Mouse (Mus musculus): Measurements from ENCODE around the gene Olfr221. TPM values are rescaled to one million over a fixed set of nuclear protein-coding genes. Genes with fewer than 3 reads are reported as not detected.

Gene Olfr221
- polyA plus RNA-seq, 1 experiment, result not detected

DNA sequence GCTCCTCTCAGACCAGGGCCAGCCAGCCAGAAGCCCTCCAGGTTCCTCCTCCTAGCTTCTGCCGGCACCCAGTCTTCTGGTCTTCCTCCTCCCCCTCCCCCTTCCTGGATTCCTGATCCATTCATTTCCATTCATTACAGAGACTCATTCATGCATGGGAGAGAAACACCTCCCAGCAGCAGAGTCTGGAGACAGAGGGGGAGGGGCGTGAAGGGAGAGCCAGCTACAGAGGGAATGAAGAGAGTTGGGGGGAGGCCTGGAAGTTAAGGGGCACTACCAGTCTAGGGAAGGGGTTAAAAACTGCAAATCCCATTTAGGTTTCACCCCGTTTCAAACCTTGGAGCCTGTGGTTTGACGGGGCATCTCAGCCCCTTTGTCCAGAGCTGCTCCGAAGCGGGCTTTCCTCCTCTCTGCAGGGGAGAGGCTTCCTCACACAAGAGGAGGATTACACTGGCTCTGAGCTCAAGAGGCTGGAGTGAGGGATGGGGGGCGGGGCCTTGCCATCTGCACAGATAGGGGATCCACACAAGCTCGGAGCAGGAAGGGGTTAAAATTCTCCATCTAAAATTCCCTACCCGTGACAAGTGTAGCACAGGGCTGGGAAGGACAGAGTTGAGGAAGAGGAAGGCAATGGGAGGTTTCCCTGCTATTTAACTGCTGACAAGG lies 31.7 kb downstream of the Olfr221 start:
- H3K36me3 ChIP-seq (ENCODE audit: control insufficient read depth, insufficient read depth, low read length), result no peaks in the 10 kb centered on the region
- peaks cover 6% of the 10 kb centered on the region for H3K4me1 ChIP-seq (ENCODE audit: control insufficient read depth, insufficient read depth, insufficient read length)
- TF ChIP-seq POLR2A (IDR thresholded peaks at IDR 0.05; ENCODE audit: low read depth, low read length) (no peak), CTCF (IDR thresholded peaks at IDR 0.05; ENCODE audit: extremely low read depth, insufficient read depth, insufficient read length, insufficient replicate concordance) (no peak)
- H3K27me3 ChIP-seq (ENCODE audit: control insufficient read depth, insufficient read depth, low read length), result no peaks in the 10 kb centered on the region
- 87% methylated on average over 9 of the region's 9 CpGs for WGBS
- H3K4me3 ChIP-seq (ENCODE audit: extremely low read depth, insufficient read depth, insufficient read length), result no peak overlapping the region
- H3K27ac ChIP-seq (ENCODE audit: insufficient read depth, low read length), result no peak overlapping the region
- no peak for DNase-seq (ENCODE audit: low read depth in 1 of 2, low spot score in 2 of 2)

DNA sequence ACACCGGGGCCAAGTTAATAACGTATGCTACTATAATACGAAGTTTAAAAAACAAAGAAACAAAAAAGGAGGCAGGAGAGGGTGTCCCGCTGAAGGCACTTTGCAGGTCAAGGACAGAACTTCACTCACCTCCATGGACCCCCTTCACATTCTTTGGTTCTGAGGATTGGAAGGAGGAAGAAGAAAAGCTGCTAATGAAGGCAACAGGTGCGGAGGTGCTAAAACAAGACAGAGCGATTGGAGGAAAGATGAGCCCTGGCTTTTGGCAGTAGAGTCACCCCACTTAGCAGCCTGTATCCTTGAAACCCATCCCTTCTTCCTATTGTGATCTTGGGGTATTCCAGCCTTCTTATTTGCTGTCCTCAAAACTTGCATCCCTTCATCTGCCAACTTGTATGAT lies 32.4 kb downstream of the Olfr221 start:
- Histone ChIP-seq H3K27me3 (ENCODE audit: control insufficient read depth, insufficient read depth, low read length) (no peaks in the 10 kb centered on the region), H3K27ac (ENCODE audit: insufficient read depth, low read length) (no peak overlapping the region), H3K36me3 (ENCODE audit: control insufficient read depth, insufficient read depth, low read length) (no peaks in the 10 kb centered on the region), H3K4me3 (ENCODE audit: extremely low read depth, insufficient read depth, insufficient read length) (no peak overlapping the region), H3K4me1 (ENCODE audit: control insufficient read depth, insufficient read depth, insufficient read length) (peaks cover 4% of the 10 kb centered on the region)
- no peak for DNase-seq (ENCODE audit: low read depth in 1 of 2, low spot score in 2 of 2)
- 95% methylated on average over 6 of the region's 6 CpGs for WGBS
- TF ChIP-seq CTCF (IDR thresholded peaks at IDR 0.05; ENCODE audit: extremely low read depth, insufficient read depth, insufficient read length, insufficient replicate concordance) (no peak), POLR2A (IDR thresholded peaks at IDR 0.05; ENCODE audit: low read depth, low read length) (no peak)

DNA sequence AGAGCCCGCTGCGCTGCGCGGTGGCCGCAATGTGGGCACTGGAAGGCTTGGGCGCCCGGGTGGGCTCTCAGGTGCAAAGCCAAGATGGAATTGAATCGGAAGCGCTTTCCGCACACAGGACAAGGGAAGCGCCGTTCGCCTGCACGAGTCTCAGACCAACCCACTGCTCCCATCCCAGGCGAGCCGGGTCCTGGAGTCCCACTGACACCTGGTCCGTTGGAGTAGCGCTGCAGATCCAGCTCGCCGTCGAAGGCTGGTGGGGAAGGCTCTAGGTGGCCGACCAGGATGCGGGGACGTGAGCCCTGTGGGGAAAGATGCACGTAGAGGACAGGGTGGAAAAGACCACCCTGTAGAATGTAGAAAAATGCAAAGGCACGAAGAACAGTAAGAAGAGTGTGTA lies 32.9 kb downstream of the Olfr221 start:
- Histone ChIP-seq H3K27me3 (ENCODE audit: control insufficient read depth, insufficient read depth, low read length) (no peaks in the 10 kb centered on the region), H3K27ac (ENCODE audit: insufficient read depth, low read length) (no peak overlapping the region), H3K4me3 (ENCODE audit: extremely low read depth, insufficient read depth, insufficient read length) (no peak overlapping the region), H3K36me3 (ENCODE audit: control insufficient read depth, insufficient read depth, low read length) (no peaks in the 10 kb centered on the region), H3K4me1 (ENCODE audit: control insufficient read depth, insufficient read depth, insufficient read length) (peaks cover 4% of the 10 kb centered on the region)
- TF ChIP-seq CTCF (IDR thresholded peaks at IDR 0.05; ENCODE audit: extremely low read depth, insufficient read depth, insufficient read length, insufficient replicate concordance) (no peak), POLR2A (IDR thresholded peaks at IDR 0.05; ENCODE audit: low read depth, low read length) (no peak)
- no peak for DNase-seq (ENCODE audit: low read depth in 1 of 2, low spot score in 2 of 2)
- 94% methylated on average over 26 of the region's 26 CpGs for WGBS

DNA sequence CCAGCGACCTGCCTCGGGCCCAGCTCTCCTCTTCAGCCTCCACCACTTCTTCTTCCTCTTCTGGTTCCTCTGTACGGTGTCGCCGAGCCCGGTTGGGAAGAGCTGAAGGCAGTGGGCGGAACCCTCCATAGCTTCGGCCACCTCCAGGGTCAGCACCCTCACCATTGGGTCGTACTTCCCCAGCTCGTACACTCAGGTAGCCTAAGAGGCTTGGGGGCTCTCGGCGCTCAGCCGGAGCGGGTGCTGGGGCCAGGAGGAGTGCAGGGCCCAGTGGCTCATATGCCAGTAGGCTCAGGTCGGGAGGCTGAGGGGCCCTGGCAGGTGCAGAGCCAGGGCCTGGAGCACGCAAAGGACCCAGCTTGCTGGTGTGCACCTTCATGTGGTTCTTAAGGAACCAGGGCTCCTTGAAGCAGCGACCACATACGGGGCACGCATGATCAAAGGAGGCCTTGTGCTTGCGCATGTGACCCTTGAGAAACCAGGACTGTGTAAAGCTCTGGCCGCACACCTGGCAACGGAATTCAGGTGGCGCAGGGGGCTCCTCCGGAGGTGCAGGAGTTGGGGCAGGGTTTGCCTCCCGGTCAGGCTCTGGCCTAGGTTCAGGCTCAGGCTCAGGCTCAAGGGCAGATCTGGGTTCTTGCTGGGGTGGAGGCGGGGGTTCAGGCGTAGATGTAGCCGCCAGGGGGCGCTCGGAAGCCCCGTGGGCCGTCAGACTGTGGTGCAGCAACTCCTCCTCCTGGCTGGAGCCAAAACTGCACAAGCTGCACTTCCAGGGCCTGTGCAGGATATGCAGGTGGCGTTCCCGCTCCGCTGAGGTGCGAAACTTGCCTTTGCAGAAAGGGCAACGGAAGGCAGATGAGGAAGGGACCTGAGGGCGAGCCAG lies 33.7 kb downstream of the Olfr221 start:
- WGBS, result 48% methylated on average over 38 of the region's 38 CpGs
- DNase-seq (ENCODE audit: low read depth in 1 of 2, low spot score in 2 of 2), result peak; percentile 72 to 85

DNA sequence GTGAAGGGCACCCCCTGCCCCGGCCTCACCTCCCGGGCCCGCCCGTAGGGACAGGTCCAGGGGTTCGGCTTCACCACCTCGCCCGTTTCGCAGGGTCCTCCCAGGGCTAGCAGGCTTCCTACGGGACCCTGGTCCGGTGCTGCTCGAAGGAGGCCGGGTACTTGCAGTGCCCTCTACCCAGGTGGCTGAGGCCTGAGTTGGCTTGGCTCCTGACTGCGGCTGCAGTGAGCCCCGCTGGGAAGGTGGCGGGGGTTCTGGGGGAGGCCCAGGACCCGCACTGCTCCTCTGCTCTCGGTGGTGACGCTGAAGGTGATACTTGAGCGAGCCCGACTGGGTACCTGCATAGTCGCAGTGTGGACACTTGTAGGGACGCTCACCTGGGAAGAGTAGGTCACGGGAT lies 35.5 kb downstream of the Olfr221 start:
- no peak for DNase-seq (ENCODE audit: low read depth in 1 of 2, low spot score in 2 of 2)
- Histone ChIP-seq H3K27me3 (ENCODE audit: control insufficient read depth, insufficient read depth, low read length) (no peaks in the 10 kb centered on the region), H3K27ac (ENCODE audit: insufficient read depth, low read length) (no peak overlapping the region), H3K4me3 (ENCODE audit: extremely low read depth, insufficient read depth, insufficient read length) (no peak overlapping the region), H3K36me3 (ENCODE audit: control insufficient read depth, insufficient read depth, low read length) (no peaks in the 10 kb centered on the region), H3K4me1 (ENCODE audit: control insufficient read depth, insufficient read depth, insufficient read length) (peaks cover 4% of the 10 kb centered on the region)
- TF ChIP-seq CTCF (IDR thresholded peaks at IDR 0.05; ENCODE audit: extremely low read depth, insufficient read depth, insufficient read length, insufficient replicate concordance), result no peak
- TF ChIP-seq POLR2A (IDR thresholded peaks at IDR 0.05; ENCODE audit: low read depth, low read length), result no peak
- WGBS, result 97% methylated on average over 22 of the region's 23 CpGs

More for the DNA sequence above, 33.7 kb downstream of the Olfr221 start:
- Histone ChIP-seq H3K36me3 (ENCODE audit: control insufficient read depth, insufficient read depth, low read length) (no peaks in the 10 kb centered on the region), H3K27ac (ENCODE audit: insufficient read depth, low read length) (no peak overlapping the region), H3K4me3 (ENCODE audit: extremely low read depth, insufficient read depth, insufficient read length) (no peak overlapping the region), H3K27me3 (ENCODE audit: control insufficient read depth, insufficient read depth, low read length) (no peaks in the 10 kb centered on the region), H3K4me1 (ENCODE audit: control insufficient read depth, insufficient read depth, insufficient read length) (peaks cover 4% of the 10 kb centered on the region)
- TF ChIP-seq CTCF (IDR thresholded peaks at IDR 0.05; ENCODE audit: extremely low read depth, insufficient read depth, insufficient read length, insufficient replicate concordance), result peak; percentile 100
- no peak for TF ChIP-seq POLR2A (IDR thresholded peaks at IDR 0.05; ENCODE audit: low read depth, low read length)

DNA sequence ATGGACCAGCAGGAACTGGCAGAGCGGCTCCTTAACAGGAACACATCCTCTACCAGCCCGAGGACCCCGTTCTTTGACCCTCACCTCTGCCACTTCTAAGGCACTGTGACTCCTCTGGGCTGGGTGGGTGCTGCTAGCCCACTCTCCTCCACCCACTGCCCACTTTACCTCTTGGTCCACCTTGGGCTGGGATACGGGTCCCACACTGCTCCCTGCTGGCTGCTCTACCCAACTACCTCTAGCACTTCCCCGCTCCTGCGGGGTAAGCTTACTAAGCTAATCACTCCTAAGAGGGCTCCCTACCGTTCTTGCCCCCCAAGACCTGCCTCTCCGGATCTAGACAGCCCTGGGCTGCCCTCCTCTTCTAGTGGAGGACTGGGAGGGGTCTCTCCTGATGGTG lies 36.0 kb downstream of the Olfr221 start:
- no peaks in the 10 kb centered on the region for H3K36me3 ChIP-seq (ENCODE audit: control insufficient read depth, insufficient read depth, low read length)
- no peak for TF ChIP-seq CTCF (IDR thresholded peaks at IDR 0.05; ENCODE audit: extremely low read depth, insufficient read depth, insufficient read length, insufficient replicate concordance)
- TF ChIP-seq POLR2A (IDR thresholded peaks at IDR 0.05; ENCODE audit: low read depth, low read length), result no peak
- 92% methylated on average over 8 of the region's 8 CpGs for WGBS
- no peak overlapping the region for H3K27ac ChIP-seq (ENCODE audit: insufficient read depth, low read length)
- no peaks in the 10 kb centered on the region for H3K27me3 ChIP-seq (ENCODE audit: control insufficient read depth, insufficient read depth, low read length)
- H3K4me1 ChIP-seq (ENCODE audit: control insufficient read depth, insufficient read depth, insufficient read length), result peaks cover 4% of the 10 kb centered on the region
- H3K4me3 ChIP-seq (ENCODE audit: extremely low read depth, insufficient read depth, insufficient read length), result no peak overlapping the region
- no peak for DNase-seq (ENCODE audit: low read depth in 1 of 2, low spot score in 2 of 2)

Data from spleen, adult 2 months (tissue).